Mouse (Mus musculus) lung, adult 2 months (tissue): ENCODE measurements around the gene Crim1. TPM values are rescaled to one million over a fixed set of nuclear protein-coding genes. Genes with fewer than 3 reads are reported as not detected.

Source experiments
- DNase-seq: peaks from one replicate; pipeline ENCODE4 v3.0.0; 2022
- H3K4me1 ChIP-seq: fragments of 200-500 bp; 2 replicates; pipeline ENCODE4 v1.6.1; 2011; ENCODE audit warnings: low read length; ENCODE audit not compliant: control insufficient read depth, insufficient read depth
- H3K4me3 ChIP-seq: fragments of 200-500 bp; replicated peaks from 2 replicates; pipeline ENCODE3; 2011; ENCODE audit warnings: low read depth, mild to moderate bottlenecking, control low read depth, low read length; ENCODE audit errors: extremely low read depth
- CTCF ChIP-seq: fragments of 200-500 bp; IDR thresholded peaks from 2 replicates; pipeline ENCODE4 v1.5.1; 2011; ENCODE audit warnings: mild to moderate bottlenecking, low read length, control low read depth; ENCODE audit not compliant: insufficient read depth
- POLR2A ChIP-seq: fragments of 200-500 bp; IDR thresholded peaks from 2 replicates; pipeline ENCODE4 v1.6.1; 2011; ENCODE audit warnings: low read depth, mild to moderate bottlenecking, control low read depth, low read length, borderline replicate concordance; ENCODE audit errors: extremely low read depth
- WGBS: fragments of 180-500 bp; shearing (Covaris S2); methylation state at CpG from one replicate; pipeline ENCODE4 v1.1.7; 2018; 5-methylcytosine and 5-hydroxymethylcytosine counted together
- polyA plus RNA-seq: library from polyadenylated mRNA; depleted of rRNA; stranded (reverse); fragments of >200 nt; gene quantifications from 2 replicates; pipeline ENCODE4 v1.2.3, GENCODE M21; 2012

The Crim1 gene
- polyA plus RNA-seq, 1 experiment: 119 TPM

DNA sequence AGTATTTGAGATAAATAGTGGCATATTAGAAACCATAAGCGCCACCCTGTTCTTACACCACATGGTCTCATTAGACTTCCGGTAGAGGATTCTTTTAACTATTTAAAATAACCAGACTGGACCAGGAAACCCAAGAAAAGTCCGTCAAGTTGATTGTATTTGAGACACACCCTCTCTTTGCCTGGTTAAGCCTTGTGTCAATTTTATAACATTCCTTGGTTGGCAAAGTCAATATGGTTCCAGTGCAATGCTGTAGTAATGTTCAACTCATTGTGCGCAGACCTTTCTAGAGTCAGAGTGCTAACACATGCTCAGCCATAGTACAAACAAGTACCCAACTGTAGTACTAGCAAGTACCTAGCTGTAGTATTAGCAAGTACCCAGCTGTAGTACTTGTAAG is 61.6 kb downstream of the Crim1 start:
- TF ChIP-seq CTCF (no peak), POLR2A (no peak)
- Histone ChIP-seq H3K4me3 (no peak overlapping the region), H3K4me1 (no peaks in the 10 kb centered on the region; the same call in none of the 2 replicates)
- DNase-seq: no peak
- WGBS: 65% methylated on average over 4 of the region's 4 CpGs

DNA sequence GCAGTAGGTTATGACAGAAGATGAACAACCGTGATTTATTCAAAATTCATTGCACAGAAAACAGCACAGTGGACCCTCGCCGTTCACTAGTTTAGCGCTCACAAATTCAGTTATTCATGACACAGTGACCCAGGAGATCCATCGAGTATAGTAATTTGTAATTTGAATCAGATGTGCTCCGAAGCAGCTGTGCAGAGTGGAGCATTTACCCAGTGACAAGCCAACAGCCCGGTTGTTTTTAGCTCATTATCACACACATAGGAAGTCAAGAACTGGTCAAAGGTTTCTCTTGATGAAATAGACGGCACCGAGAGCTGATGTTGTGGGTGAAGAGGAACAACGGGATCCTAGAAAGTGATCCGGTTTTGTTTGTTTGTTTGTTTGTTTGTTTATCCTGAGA is 64.1 kb downstream of the Crim1 start:
- DNase-seq: no peak
- TF ChIP-seq POLR2A (no peak), CTCF (no peak)
- Histone ChIP-seq H3K4me3 (no peak overlapping the region), H3K4me1 (no peaks in the 10 kb centered on the region; the same call in none of the 2 replicates)
- 72% methylated on average over 11 of the region's 11 CpGs for WGBS

DNA sequence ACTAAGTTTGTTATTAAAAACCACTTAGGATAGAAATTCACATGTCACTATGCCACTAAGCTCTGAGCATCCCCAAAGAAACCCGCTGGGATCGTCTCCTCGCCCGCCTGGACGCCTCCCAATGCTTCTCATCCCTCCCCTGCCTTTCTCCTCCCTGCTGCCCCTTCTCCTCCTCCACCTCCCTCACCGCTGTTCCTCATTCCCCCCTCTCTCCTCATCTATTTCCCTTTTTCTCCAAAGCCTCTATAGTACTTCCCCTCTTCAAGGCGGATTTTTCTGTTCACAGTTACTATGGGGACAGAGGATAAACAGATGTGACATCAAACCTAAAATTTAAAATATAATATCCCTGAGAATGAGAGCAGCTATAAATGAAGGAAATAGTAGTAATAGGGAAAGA is 65.1 kb downstream of the Crim1 start:
- no peak for TF ChIP-seq CTCF
- no peak for TF ChIP-seq POLR2A

DNA sequence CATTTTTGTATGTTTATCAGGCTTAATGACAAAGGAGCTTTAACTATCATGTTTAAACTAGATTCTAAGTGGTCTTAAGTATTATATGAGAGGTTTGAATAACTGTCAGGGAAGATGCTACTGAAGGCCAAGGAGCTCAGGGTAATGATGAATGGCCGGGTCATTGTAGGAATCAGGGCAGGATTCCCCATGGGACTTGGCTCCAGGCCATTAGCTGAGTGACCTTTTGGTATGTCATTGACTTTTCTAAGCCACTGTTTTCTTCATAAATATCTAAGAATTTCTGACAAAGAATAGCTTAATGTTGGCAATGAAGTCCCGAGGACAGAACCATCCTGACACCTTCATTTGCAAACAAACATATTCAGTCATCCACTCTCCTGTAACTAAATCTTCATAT is 66.2 kb downstream of the Crim1 start:
- H3K4me3 ChIP-seq: no peak overlapping the region
- no peak for TF ChIP-seq POLR2A
- TF ChIP-seq CTCF: no peak
- H3K4me1 ChIP-seq: peaks cover 6% of the 10 kb centered on the region
- DNase-seq: no peak
- 66% methylated on average over 2 of the region's 2 CpGs for WGBS

More for the DNA sequence above, 65.1 kb downstream of the Crim1 start:
- DNase-seq: no peak
- 86% methylated on average over 7 of the region's 7 CpGs for WGBS
- no peak overlapping the region for H3K4me3 ChIP-seq
- peaks cover 1% of the 10 kb centered on the region for H3K4me1 ChIP-seq

DNA sequence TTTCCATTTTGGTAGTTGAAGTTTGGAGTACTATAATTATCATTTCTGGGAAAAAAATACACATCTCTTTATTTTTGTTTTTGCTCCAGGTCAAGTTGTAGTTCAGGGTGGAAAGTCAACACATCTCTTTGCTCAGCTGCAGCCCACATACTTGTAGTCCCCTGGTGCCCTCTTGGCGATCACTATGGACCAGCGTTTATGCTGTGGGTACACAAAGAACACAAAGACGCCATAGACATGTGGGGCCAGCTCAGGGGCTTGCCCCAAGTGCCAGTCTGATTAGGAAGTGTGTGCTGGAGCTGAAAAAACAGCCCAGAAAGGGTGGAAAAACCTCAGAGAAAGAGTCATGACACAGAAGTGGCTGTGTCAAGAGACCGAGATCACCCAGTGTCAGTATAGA is 68.5 kb downstream of the Crim1 start:
- Histone ChIP-seq H3K4me3 (no peak overlapping the region), H3K4me1 (peaks cover 15% of the 10 kb centered on the region)
- 69% methylated on average over 4 of the region's 4 CpGs for WGBS
- no peak for TF ChIP-seq CTCF
- TF ChIP-seq POLR2A: no peak
- no peak for DNase-seq

DNA sequence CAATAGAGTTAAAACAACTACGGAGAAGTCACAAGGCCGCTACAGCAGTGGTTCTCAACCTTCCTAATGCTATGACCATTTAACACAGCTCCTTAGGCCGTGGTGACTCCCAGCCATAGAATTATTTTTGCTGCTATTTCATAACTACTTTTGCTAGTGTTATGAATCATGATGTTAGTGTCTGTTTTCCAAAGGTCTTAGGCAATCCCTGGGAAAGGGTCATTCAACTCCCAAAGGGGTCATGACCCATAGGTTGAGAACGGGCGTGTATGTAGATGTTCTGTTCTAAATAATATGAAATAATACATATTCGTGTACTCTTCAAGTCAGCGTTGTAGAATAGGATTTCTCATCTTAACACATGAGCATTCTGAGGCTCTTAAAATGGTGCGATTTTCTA is 69.3 kb downstream of the Crim1 start:
- Histone ChIP-seq H3K4me1 (peaks cover 16% of the 10 kb centered on the region), H3K4me3 (no peak overlapping the region)
- no peak for DNase-seq
- TF ChIP-seq CTCF (no peak), POLR2A (no peak)
- WGBS: 86% methylated on average over 8 of the region's 8 CpGs

DNA sequence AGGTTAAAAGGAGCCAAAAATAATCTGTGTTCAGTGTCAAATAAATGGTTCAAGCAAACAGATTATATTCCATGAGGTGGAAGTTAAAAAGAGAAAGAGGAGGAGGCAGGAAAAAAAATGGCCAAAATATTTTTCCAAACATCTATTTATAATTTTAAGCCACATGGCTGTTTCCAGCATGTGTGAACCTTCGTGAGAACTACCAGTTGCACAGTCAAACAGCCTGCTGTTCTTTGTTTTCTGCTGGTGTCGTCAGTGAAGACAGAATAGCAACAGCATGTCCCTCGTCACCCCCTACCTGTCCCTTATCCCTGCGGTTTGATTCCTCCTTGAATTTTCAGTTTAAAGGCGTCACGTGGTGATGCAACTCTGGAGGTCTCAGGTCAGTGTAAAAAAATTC is 70.0 kb downstream of the Crim1 start:
- no peak overlapping the region for H3K4me3 ChIP-seq
- WGBS: 75% methylated on average over 6 of the region's 6 CpGs

DNA sequence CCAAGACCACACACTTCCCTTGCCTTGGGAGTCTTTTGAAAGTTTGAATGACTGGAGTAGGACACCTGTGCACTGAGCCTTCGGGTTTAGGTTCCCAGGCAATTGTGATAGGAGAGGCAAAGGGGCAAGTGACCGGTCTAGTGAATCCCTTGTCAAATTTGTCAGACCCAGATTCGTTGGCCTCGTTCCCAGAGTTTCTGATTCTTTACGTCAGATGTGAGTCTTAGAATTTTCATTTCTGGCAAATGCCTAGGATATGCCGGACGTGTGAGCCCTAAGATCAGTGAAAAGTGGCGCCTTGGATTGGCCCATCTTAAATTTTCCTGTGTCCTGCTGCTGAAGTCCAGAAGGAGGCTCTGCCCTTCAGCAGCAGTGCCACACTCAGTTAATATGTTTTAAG is 71.7 kb downstream of the Crim1 start:
- TF ChIP-seq CTCF: no peak
- no peak for TF ChIP-seq POLR2A
- WGBS: 58% methylated on average over 8 of the region's 8 CpGs
- Histone ChIP-seq H3K4me3 (no peak overlapping the region), H3K4me1 (peaks cover 16% of the 10 kb centered on the region)
- DNase-seq: no peak

More for the DNA sequence above, 70.0 kb downstream of the Crim1 start:
- H3K4me1 ChIP-seq: peaks cover 16% of the 10 kb centered on the region
- no peak for DNase-seq
- TF ChIP-seq CTCF (no peak), POLR2A (no peak)

DNA sequence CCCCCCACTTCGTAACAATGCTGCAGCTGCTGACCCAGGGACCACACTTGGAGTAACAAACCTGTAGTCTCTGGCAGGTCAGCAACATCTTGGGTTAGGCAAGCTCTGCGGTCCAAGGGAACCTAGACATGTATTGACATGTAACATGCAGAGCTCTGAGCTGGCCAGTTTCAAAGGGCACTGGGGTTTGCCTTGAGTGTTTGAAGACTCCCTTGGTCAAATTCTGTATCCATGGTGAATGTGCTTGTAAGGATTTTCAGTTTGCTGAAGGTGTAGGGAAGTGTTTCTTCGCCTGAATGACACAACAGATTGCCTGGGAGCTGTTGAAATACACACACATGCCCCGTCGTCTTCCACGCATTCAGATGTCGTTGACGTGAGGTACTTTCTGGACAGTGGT is 72.1 kb downstream of the Crim1 start:
- no peak for DNase-seq

DNA sequence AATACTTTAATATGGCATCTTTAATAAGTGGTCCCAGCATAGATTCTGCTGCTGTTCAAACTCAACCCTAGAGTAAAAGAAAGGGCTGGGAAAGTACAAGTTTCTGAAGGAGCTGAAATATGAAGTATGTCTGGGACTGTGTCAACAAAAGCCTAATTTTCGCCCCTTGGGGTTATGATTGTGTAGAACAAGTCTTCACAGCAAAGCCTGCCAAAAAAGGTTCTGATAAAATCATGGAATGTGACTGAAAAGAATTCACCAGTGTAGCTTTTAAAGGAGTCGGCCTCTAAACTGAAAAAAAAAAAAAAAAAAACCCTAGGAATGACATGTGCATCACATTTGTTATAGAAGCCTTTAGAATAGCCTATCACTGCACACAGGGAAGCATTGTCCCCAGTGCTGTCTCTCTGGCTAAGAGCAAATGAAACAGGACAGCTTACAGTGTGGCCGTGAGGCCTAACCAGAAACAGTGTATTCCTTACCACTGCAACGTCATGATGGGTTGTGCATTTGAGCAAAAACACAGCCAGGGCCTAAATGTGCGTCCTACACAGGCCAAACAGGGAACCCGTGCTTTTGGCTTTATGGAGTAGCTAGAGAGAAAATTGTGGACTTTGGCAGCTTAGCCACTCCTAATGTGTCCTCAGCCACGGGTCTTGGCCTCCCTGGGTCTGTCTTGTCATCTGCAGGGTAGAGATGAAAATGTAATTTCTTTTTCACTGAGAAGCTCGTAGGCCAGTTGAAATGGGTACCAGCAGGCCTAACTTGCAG is 72.8 kb downstream of the Crim1 start:
- DNase-seq: no peak
- 55% methylated on average over 8 of the region's 8 CpGs for WGBS
- no peak for TF ChIP-seq CTCF
- no peak for TF ChIP-seq POLR2A
- no peak overlapping the region for H3K4me3 ChIP-seq
- H3K4me1 ChIP-seq: peaks cover 16% of the 10 kb centered on the region

More for the DNA sequence above, 72.1 kb downstream of the Crim1 start:
- H3K4me1 ChIP-seq: peaks cover 16% of the 10 kb centered on the region
- H3K4me3 ChIP-seq: no peak overlapping the region
- WGBS: 66% methylated on average over 8 of the region's 8 CpGs
- no peak for TF ChIP-seq POLR2A
- no peak for TF ChIP-seq CTCF
